Mouse (Mus musculus) frontal cortex, postnatal 10 days (tissue): ENCODE results near the gene Fer.

Experiments
- DNase-seq, 2 experiments: peaks; one replicate each; pipeline ENCODE4 v3.0.0; 2022; ENCODE audit warnings: low spot score in 2 of 2, mixed read lengths in 1 of 2

Fer gene

GRCm38 (mm10) chr17:64086875-64087608, 224.2 kb downstream of the Fer start:
- no peak for DNase-seq

GRCm38 (mm10) chr17:64087871-64088270, 225.0 kb downstream of the Fer start:
- no peak for DNase-seq

GRCm38 (mm10) chr17:64093716-64094115, 230.9 kb downstream of the Fer start:
- no peak for DNase-seq

GRCm38 (mm10) chr17:64096811-64097210, 233.9 kb downstream of the Fer start:
- no peak for DNase-seq

GRCm38 (mm10) chr17:64097788-64098359, 235.0 kb downstream of the Fer start:
- DNase-seq, result no peak

GRCm38 (mm10) chr17:64099395-64100171, 236.7 kb downstream of the Fer start:
- no peak for DNase-seq

- no peak for DNase-seq
Measured at GRCm38 (mm10) chr17:64100172-64100510, 237.3 kb downstream of the Fer start.

- DNase-seq, result no peak
Measured at GRCm38 (mm10) chr17:64108773-64109172, 245.9 kb downstream of the Fer start.

GRCm38 (mm10) chr17:64109871-64110270, 247.0 kb downstream of the Fer start:
- DNase-seq, result no peak

- no peak for DNase-seq
Measured at GRCm38 (mm10) chr17:64113625-64114024, 250.8 kb downstream of the Fer start.

- no peak for DNase-seq
Measured at GRCm38 (mm10) chr17:64116762-64117161, 253.9 kb downstream of the Fer start.

- DNase-seq, result no peak
Measured at GRCm38 (mm10) chr17:64119697-64120288, 256.9 kb downstream of the Fer start.

- DNase-seq, result no peak
Measured at GRCm38 (mm10) chr17:64122556-64122955, 259.7 kb downstream of the Fer start.

GRCm38 (mm10) chr17:64123732-64124131, 260.9 kb downstream of the Fer start:
- no peak for DNase-seq

GRCm38 (mm10) chr17:64126904-64127303, 264.0 kb downstream of the Fer start:
- DNase-seq, result no peak

GRCm38 (mm10) chr17:64129750-64130149, 266.9 kb downstream of the Fer start:
- DNase-seq, result no peak

GRCm38 (mm10) chr17:64130356-64130755, 267.5 kb downstream of the Fer start:
- peak in 1 of 2 experiments; percentile 26 for DNase-seq

- DNase-seq, result no peak
Measured at GRCm38 (mm10) chr17:64132183-64132582, 269.3 kb downstream of the Fer start.

GRCm38 (mm10) chr17:64135941-64136650, 273.2 kb downstream of the Fer start:
- DNase-seq, result no peak

GRCm38 (mm10) chr17:64138036-64138717, 275.3 kb downstream of the Fer start:
- DNase-seq, result no peak

GRCm38 (mm10) chr17:64139231-64139915, 276.5 kb downstream of the Fer start:
- no peak for DNase-seq
